Mouse (Mus musculus) bone marrow macrophage, adult 2 months (primary cell): ENCODE results near the gene Pitpnm3.

Experiments
- CTCF ChIP-seq: IDR thresholded peaks from 2 replicates; pipeline ENCODE4 v1.5.1; 2012; ENCODE audit warnings: low read depth, mild to moderate bottlenecking, low read length, moderate library complexity
- POLR2A ChIP-seq: IDR thresholded peaks from 2 replicates; pipeline ENCODE4 v1.6.1; 2012; ENCODE audit warnings: mild to moderate bottlenecking, low read depth, low read length, borderline replicate concordance

DNA sequence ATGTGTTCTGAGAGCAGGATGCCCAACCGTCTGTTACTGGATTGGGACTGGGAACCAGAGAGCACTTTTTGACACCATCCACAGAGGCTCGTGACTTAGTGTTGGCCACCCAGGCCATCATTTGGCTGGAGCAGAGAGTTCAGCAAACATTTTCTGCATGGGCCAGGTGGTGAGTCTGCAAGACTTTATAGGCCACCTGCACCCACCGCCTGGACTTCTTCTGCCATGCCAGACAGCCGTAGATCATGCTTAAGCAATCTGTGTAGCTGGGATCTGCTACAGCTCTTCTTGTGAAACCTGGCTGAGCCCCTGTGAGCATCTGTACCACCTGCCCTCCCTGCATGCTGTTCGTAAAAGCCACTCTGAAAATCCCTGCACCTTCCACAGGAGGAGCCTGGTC is 68.3 kb downstream of the Pitpnm3 start:
- TF ChIP-seq CTCF (no peak), POLR2A (no peak)
